Mouse (Mus musculus) forelimb bud, embryonic 11.5 days (tissue): ENCODE results near the gene Ttn.

ENCODE experiments used
- DNase-seq: peaks from one replicate; pipeline ENCODE4 v3.0.0-alpha.2; 2012; ENCODE audit warnings: low read depth, low spot score

Ttn gene

GRCm38 (mm10) chr2:76962045-76962432, 20.3 kb downstream of the Ttn start:
- DNase-seq = no peak

- no peak for DNase-seq
Observed at GRCm38 (mm10) chr2:76961420-76962044, 20.8 kb downstream of the Ttn start.

GRCm38 (mm10) chr2:76949774-76950173, 32.6 kb downstream of the Ttn start:
- no peak for DNase-seq

GRCm38 (mm10) chr2:76938515-76938914, 43.8 kb downstream of the Ttn start:
- DNase-seq = no peak

- DNase-seq = peak; percentile 77
Observed at GRCm38 (mm10) chr2:76929718-76930117, 52.6 kb downstream of the Ttn start.

GRCm38 (mm10) chr2:76928816-76929215, 53.5 kb downstream of the Ttn start:
- no peak for DNase-seq

GRCm38 (mm10) chr2:76928298-76928697, 54.0 kb downstream of the Ttn start:
- DNase-seq = no peak

GRCm38 (mm10) chr2:76926927-76927326, 55.4 kb downstream of the Ttn start:
- no peak for DNase-seq

GRCm38 (mm10) chr2:76914959-76915358, 67.4 kb downstream of the Ttn start:
- DNase-seq = no peak

- DNase-seq = no peak
Observed at GRCm38 (mm10) chr2:76908705-76909457, 73.5 kb downstream of the Ttn start.

GRCm38 (mm10) chr2:76903351-76903750, 79.0 kb downstream of the Ttn start:
- no peak for DNase-seq

- DNase-seq = no peak
Observed at GRCm38 (mm10) chr2:76901476-76902086, 80.8 kb downstream of the Ttn start.

- DNase-seq = no peak
Observed at GRCm38 (mm10) chr2:76899886-76900285, 82.5 kb downstream of the Ttn start.

- no peak for DNase-seq
Observed at GRCm38 (mm10) chr2:76896990-76897389, 85.4 kb downstream of the Ttn start.

- no peak for DNase-seq
Observed at GRCm38 (mm10) chr2:76895327-76895726, 87.0 kb downstream of the Ttn start.

GRCm38 (mm10) chr2:76888721-76889120, 93.6 kb downstream of the Ttn start:
- no peak for DNase-seq

GRCm38 (mm10) chr2:76885855-76886254, 96.5 kb downstream of the Ttn start:
- DNase-seq = no peak

GRCm38 (mm10) chr2:76881406-76881805, 100.9 kb downstream of the Ttn start:
- no peak for DNase-seq

- no peak for DNase-seq
Observed at GRCm38 (mm10) chr2:76875587-76875986, 106.8 kb downstream of the Ttn start.

- DNase-seq = peak; percentile 68
Observed at GRCm38 (mm10) chr2:76866928-76867327, 115.4 kb downstream of the Ttn start.

GRCm38 (mm10) chr2:76865497-76865896, 116.8 kb downstream of the Ttn start:
- DNase-seq = no peak

GRCm38 (mm10) chr2:76861327-76861726, 121.0 kb downstream of the Ttn start:
- no peak for DNase-seq

GRCm38 (mm10) chr2:76850066-76850465, 132.3 kb downstream of the Ttn start:
- no peak for DNase-seq
